Mouse (Mus musculus): Measurements from ENCODE around the gene Glipr2. TPM values are rescaled to one million over a fixed set of nuclear protein-coding genes. Genes with fewer than 3 reads are reported as not detected.

Glipr2 gene
- polyA plus RNA-seq, 1 experiment from 2014 or later, result 66.8 TPM

DNA sequence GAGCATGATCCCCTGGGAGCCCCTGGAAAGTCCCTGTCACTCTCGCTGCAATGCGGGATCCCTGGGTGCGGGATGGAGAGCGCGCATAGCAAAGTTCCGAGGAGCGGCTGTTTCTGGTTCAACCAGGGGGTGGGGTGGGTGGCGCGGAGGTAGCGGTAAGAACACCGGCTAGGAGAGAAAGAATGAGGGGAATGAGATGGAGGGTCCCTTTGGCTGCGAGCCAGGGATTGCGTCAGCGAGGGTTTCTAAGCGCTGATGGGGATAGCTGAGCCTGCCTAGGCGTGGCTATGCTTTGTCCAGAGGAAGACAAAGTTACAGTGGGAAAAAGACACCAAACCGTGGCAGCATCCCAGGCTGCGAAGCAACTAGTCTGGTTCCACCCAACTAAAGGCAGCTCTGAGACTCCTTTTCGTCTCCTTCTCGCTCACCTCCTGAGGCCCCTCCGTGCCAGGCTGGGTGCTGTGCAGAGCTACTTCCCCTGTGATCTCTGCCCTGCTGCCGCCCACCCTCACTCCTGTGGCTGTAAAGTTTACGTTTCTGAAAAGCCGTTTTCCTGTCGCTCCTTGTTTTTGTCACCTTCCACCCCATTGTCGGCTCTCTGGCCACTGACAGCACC is 753 bp downstream of the Glipr2 start:
- peak; percentile 76 for ATAC-seq (ENCODE audit: borderline replicate concordance, extremely low read depth, low FRiP score, low TSS enrichment)
- no peaks in the 10 kb centered on the region for H3K36me3 ChIP-seq
- WGBS, result under 1% methylated on average over 26 of the region's 26 CpGs
- H3K9me3 ChIP-seq, result no peaks in the 10 kb centered on the region; the same call in 1 of the 2 replicates
- H3K27me3 ChIP-seq, result no peaks in the 10 kb centered on the region
- H3K4me2 ChIP-seq, result peak overlapping the region; percentile 87
- H3K27ac ChIP-seq, result peak overlapping the region; percentile 86
- H3K9ac ChIP-seq, result peak overlapping the region; percentile 50
- H3K4me3 ChIP-seq, result peak overlapping the region; percentile 55
- peaks cover 22% of the 10 kb centered on the region for H3K4me1 ChIP-seq

DNA sequence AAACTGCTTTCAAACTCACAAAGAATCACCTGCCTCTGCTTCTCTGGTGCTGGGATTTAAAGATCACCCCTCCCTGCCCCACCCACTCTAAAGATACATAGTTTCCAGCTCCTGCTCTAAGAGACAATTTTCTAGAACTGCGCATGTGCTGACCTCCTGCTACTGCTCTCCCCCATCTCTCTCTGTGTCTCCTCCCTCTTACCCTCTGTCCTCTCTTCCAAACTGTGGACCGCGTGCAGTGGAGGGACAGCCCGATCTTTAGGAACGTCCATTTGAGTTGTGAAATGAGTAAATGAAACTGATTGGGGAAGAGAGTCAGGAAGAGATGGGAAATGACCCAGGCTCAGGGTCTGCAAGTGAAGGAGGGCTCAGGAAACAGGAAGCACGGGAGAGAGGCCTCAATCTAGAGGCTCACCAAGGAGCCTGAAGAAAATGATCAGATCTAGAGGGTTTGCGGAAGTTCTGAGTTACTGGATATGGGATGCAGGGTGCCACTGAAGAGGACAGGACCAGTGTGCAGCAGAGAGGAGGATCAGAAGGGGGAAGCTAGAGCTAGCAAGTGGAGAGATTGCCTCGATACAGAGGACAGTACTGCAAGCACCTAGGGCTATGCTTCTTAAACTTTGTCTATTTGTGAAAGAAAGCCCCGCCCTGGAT is 2.5 kb downstream of the Glipr2 start:
- H3K27me3 ChIP-seq, result no peaks in the 10 kb centered on the region
- no peak overlapping the region for H3K4me3 ChIP-seq
- 0 out of 2 replicates have a peak overlapping the region, but pooled peaks have one; percentile 24 for H3K27ac ChIP-seq
- no peaks in the 10 kb centered on the region for H3K36me3 ChIP-seq
- ATAC-seq (ENCODE audit: borderline replicate concordance, extremely low read depth, low FRiP score, low TSS enrichment), result no peak
- WGBS, result 52% methylated on average over 9 of the region's 9 CpGs
- no peaks in the 10 kb centered on the region; the same call in 1 of the 2 replicates for H3K9me3 ChIP-seq
- H3K4me2 ChIP-seq, result peak overlapping the region; percentile 87
- no peak overlapping the region for H3K9ac ChIP-seq
- peaks cover 33% of the 10 kb centered on the region for H3K4me1 ChIP-seq

GRCm38 (mm10) chr4:43960207-43960606 is 3.0 kb downstream of the Glipr2 start:
- ATAC-seq (ENCODE audit: borderline replicate concordance, extremely low read depth, low FRiP score, low TSS enrichment), result no peak
- 74% methylated on average over 6 of the region's 6 CpGs for WGBS
- H3K4me1 ChIP-seq, result peaks cover 39% of the 10 kb centered on the region
- H3K27me3 ChIP-seq, result no peaks in the 10 kb centered on the region
- no peak overlapping the region for H3K4me2 ChIP-seq
- no peaks in the 10 kb centered on the region; the same call in 1 of the 2 replicates for H3K9me3 ChIP-seq
- H3K4me3 ChIP-seq, result no peak overlapping the region
- no peak overlapping the region for H3K9ac ChIP-seq
- H3K36me3 ChIP-seq, result no peaks in the 10 kb centered on the region
- H3K27ac ChIP-seq, result no peak overlapping the region

- no peak overlapping the region for H3K4me2 ChIP-seq
- H3K9ac ChIP-seq, result no peak overlapping the region
- 38% methylated on average over 2 of the region's 2 CpGs for WGBS
These were observed 7.2 kb downstream of the Glipr2 start for GRCm38 (mm10) chr4:43964326-43964833.

DNA sequence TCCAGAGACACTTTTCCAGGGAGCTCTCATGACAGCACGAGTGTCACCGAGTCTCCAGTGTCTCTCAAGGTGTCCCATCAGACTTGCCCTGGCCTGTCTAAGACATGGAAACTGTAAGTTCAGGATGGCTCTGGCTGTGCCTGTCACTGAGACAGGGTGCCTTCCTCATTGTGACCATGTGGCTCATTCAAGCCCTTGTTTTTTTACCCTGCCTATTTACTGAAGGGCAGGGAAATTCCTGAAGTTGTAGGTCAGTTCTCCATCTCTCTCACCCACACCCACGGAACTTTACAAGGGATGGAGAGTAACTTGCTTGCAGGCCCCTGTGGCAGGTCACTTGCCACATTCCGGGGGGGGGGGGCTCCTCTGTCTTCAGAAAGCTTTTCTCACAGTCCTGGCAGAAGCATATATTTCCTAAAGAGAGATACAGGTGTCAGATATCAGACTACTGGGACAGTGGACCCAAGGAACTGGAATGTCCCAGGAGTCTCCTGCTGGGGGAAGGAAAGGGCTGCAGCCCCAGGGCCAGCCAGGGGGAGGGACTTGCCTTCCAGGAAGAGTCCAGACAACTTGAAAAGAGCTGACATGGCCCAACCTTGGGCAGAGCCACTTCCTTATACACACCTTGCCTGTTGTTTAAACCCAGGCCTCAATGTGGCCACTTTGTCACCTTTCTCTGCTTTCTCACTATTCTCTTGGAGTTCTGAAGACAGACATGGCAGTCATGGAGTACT is 7.9 kb downstream of the Glipr2 start:
- peaks cover 34% of the 10 kb centered on the region for H3K4me1 ChIP-seq
- ATAC-seq (ENCODE audit: borderline replicate concordance, extremely low read depth, low FRiP score, low TSS enrichment), result no peak
- H3K27me3 ChIP-seq, result no peaks in the 10 kb centered on the region
- no peaks in the 10 kb centered on the region for H3K9me3 ChIP-seq
- no peaks in the 10 kb centered on the region for H3K36me3 ChIP-seq
- no peak overlapping the region for H3K4me3 ChIP-seq
- 28% methylated on average over 4 of the region's 4 CpGs for WGBS
- H3K27ac ChIP-seq, result peak overlapping the region; percentile 11; the same call in 1 of the 2 replicates
- no peak overlapping the region for H3K9ac ChIP-seq
- no peak overlapping the region for H3K4me2 ChIP-seq

More at GRCm38 (mm10) chr4:43964326-43964833, 7.2 kb downstream of the Glipr2 start:
- Histone ChIP-seq H3K36me3 (no peaks in the 10 kb centered on the region), H3K27ac (peak overlapping the region; percentile 44; the same call in 1 of the 2 replicates), H3K4me1 (peaks cover 38% of the 10 kb centered on the region), H3K27me3 (no peaks in the 10 kb centered on the region), H3K9me3 (no peaks in the 10 kb centered on the region), H3K4me3 (no peak overlapping the region)
- ATAC-seq (ENCODE audit: borderline replicate concordance, extremely low read depth, low FRiP score, low TSS enrichment), result no peak

DNA sequence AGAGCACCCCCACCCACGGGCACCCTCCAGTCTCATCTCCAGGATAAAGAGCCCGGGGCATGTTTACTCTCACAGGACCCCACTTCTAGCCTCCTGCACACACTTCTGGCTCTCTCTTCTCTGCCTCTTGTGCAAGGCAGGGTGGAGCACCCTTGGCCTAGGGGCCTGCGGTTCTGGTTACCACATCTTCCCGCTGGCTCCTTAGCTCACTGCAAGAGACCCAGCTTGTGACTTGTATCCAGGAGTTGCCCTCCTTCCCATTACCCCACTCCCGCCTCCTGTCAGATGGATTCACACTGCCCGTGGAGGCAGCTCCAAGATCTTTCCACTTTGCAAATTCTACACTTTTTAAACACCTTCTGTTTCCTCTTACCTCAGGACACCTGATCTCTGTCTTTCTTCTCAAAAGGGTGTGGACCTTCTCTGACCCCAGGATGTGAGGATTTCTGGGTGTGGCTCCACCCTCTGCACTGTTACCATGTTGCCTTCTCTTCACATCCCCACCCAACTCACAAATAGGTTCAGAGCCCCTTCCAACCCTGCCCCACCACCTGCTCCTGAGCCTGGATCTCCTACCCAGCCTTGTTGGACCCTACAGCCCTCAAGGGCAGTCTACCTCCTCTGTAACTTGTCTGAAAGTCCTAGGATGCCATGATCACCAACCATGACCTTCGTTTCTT is 8.8 kb downstream of the Glipr2 start:
- Histone ChIP-seq H3K4me1 (peaks cover 34% of the 10 kb centered on the region), H3K4me3 (no peak overlapping the region), H3K36me3 (no peaks in the 10 kb centered on the region), H3K27me3 (no peaks in the 10 kb centered on the region), H3K27ac (no peak overlapping the region), H3K9ac (no peak overlapping the region), H3K9me3 (no peaks in the 10 kb centered on the region), H3K4me2 (no peak overlapping the region)
- no peak for ATAC-seq (ENCODE audit: borderline replicate concordance, extremely low read depth, low FRiP score, low TSS enrichment)
- 66% methylated on average over 7 of the region's 7 CpGs for WGBS

DNA sequence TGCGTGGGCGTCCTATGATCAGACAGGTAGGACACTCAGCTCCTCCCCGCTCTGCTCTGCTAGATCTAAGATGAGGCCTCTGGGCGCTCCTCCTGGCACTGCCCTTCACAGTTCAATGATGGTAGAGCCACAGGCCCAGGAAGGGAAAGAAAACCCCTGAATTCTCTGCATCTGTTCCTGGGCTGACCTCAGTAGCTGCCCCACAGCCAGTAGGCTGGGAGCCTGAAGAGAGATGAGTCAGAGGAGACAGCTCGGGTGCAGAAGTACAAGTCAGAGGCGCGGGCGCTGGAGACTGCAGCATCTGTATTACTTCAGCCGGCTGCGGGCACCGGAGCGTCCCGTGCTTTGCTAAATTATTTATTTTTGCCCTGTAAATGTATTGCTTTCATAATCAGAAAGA is 11.4 kb downstream of the Glipr2 start:
- WGBS, result 56% methylated on average over 13 of the region's 13 CpGs
- H3K4me2 ChIP-seq, result no peak overlapping the region

DNA sequence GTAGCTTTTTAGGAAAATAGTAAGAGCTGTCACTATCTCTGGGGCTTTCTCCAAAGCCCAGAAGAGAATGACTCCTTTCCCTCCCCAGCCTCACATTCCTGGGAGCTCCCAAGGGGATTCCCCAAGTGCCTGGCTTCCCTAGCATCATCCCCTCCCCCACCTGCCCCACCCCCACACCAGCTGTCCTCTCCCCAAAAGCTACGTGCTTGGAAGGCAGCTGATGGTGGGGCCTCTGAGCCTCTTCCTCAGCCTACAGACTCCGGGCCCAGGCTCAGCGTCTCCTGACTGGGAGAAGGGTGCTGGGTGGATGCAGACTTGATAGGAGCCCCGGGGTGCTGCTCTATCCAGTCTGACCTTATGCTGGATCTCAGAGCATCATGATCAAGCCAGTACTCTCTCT is 12.2 kb downstream of the Glipr2 start:
- H3K4me3 ChIP-seq, result no peak overlapping the region
- H3K9ac ChIP-seq, result no peak overlapping the region
- no peaks in the 10 kb centered on the region for H3K36me3 ChIP-seq
- H3K27ac ChIP-seq, result no peak overlapping the region
- WGBS, result 12% methylated on average over 4 of the region's 4 CpGs
- no peak overlapping the region for H3K4me2 ChIP-seq
- peaks cover 42% of the 10 kb centered on the region for H3K4me1 ChIP-seq
- H3K9me3 ChIP-seq, result no peaks in the 10 kb centered on the region
- H3K27me3 ChIP-seq, result no peaks in the 10 kb centered on the region
- no peak for ATAC-seq (ENCODE audit: borderline replicate concordance, extremely low read depth, low FRiP score, low TSS enrichment)

More for the DNA sequence above, 11.4 kb downstream of the Glipr2 start:
- H3K9me3 ChIP-seq, result no peaks in the 10 kb centered on the region
- ATAC-seq (ENCODE audit: borderline replicate concordance, extremely low read depth, low FRiP score, low TSS enrichment), result no peak
- peaks cover 48% of the 10 kb centered on the region for H3K4me1 ChIP-seq
- H3K9ac ChIP-seq, result no peak overlapping the region
- H3K27ac ChIP-seq, result no peak overlapping the region
- H3K4me3 ChIP-seq, result no peak overlapping the region
- no peaks in the 10 kb centered on the region for H3K36me3 ChIP-seq
- no peaks in the 10 kb centered on the region for H3K27me3 ChIP-seq

GRCm38 (mm10) chr4:43970393-43971330 is 13.5 kb downstream of the Glipr2 start:
- no peak overlapping the region for H3K4me3 ChIP-seq
- no peak overlapping the region for H3K27ac ChIP-seq
- H3K9ac ChIP-seq, result no peak overlapping the region
- H3K4me2 ChIP-seq, result no peak overlapping the region
- 92% methylated on average over 20 of the region's 20 CpGs for WGBS
- H3K9me3 ChIP-seq, result no peaks in the 10 kb centered on the region
- H3K4me1 ChIP-seq, result peaks cover 31% of the 10 kb centered on the region
- no peak for ATAC-seq (ENCODE audit: borderline replicate concordance, extremely low read depth, low FRiP score, low TSS enrichment)
- no peaks in the 10 kb centered on the region for H3K27me3 ChIP-seq
- H3K36me3 ChIP-seq, result no peaks in the 10 kb centered on the region

DNA sequence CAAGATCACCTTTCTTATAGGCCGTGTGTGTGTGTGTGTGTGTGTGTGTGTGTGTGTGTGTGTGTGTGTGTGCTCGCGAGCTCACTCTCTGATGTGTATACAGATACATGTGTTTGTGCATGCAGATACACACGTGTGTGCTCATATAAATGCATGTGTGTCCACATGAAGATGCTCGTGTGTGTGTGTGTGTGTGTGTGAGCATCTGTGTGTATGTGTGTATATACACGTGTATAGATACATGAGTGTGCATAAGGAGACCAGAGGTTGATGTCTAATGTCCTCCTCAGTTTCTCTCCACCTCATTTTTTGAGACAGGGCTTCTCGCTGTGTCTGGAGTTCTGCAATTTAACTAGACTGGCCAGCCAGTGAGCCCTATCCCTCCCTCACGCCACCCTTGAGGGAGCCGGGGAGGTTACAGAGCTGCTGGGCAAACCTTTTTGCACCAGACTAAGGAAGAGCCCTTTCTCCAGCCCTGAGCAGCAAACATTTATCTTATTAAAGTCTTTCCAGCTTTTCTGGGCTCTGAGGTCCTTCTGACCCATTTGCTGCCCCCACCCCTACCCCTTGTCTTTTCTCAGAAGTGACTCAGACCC is 14.4 kb downstream of the Glipr2 start:
- peak overlapping the region; percentile 30 for H3K4me2 ChIP-seq
- H3K9me3 ChIP-seq, result no peaks in the 10 kb centered on the region
- no peaks in the 10 kb centered on the region for H3K27me3 ChIP-seq
- WGBS, result 47% methylated on average over 9 of the region's 9 CpGs
- no peaks in the 10 kb centered on the region for H3K36me3 ChIP-seq
- no peak overlapping the region for H3K4me3 ChIP-seq
- H3K4me1 ChIP-seq, result peaks cover 31% of the 10 kb centered on the region
- peak overlapping the region; percentile 85 for H3K27ac ChIP-seq
- H3K9ac ChIP-seq, result no peak overlapping the region
- ATAC-seq (ENCODE audit: borderline replicate concordance, extremely low read depth, low FRiP score, low TSS enrichment), result no peak; the same call in 1 of the 2 replicates

All from lung, embryonic 15.5 days (tissue).